Mouse (Mus musculus) embryonic facial prominence, embryonic 12.5 days (tissue): ENCODE measurements around the gene Specc1. TPM values are rescaled to one million over a fixed set of nuclear protein-coding genes. Genes with fewer than 3 reads are reported as not detected.
"Not testable (repeated sequence)": the region's sequence is repeated elsewhere in the genome, so short reads cannot be mapped to it uniquely, and the experiment has no call there.

Experiments used
- ATAC-seq: fragments of 200-750 bp; cut with Nextera tagmentation; 2 replicates; pipeline ENCODE4 v1.8.0; 2017; ENCODE audit not compliant: insufficient number of reproducible peaks, insufficient read depth, low FRiP score, low TSS enrichment
- H3K27ac ChIP-seq: fragments of 300-500 bp; sonication (generic); 2 replicates; pipeline ENCODE4 v1.5.1; 2016; ENCODE audit warnings: mild to moderate bottlenecking
- H3K27me3 ChIP-seq: fragments of 300-500 bp; sonication (generic); 2 replicates; pipeline ENCODE4 v1.6.1; 2016; ENCODE audit warnings: mild to moderate bottlenecking, moderate library complexity
- H3K36me3 ChIP-seq: fragments of 300-500 bp; sonication (generic); 2 replicates; pipeline ENCODE4 v1.6.1; 2016; ENCODE audit warnings: mild to moderate bottlenecking
- H3K4me1 ChIP-seq: fragments of 300-500 bp; sonication (generic); 2 replicates; pipeline ENCODE4 v1.6.1; 2016
- H3K4me2 ChIP-seq: fragments of 300-500 bp; sonication (generic); replicated peaks from 2 replicates; pipeline ENCODE4 v1.6.1; 2016; ENCODE audit warnings: mild to moderate bottlenecking, moderate library complexity
- H3K4me3 ChIP-seq: fragments of 300-500 bp; sonication (generic); 2 replicates; pipeline ENCODE4 v1.5.1; 2016; ENCODE audit warnings: mild to moderate bottlenecking
- H3K9ac ChIP-seq: fragments of 300-500 bp; sonication (generic); 2 replicates; pipeline ENCODE4 v1.6.1; 2016; ENCODE audit warnings: mild to moderate bottlenecking, moderate library complexity
- H3K9me3 ChIP-seq: fragments of 300-500 bp; sonication (generic); 2 replicates; pipeline ENCODE4 v1.6.1; 2016; ENCODE audit warnings: mild to moderate bottlenecking, moderate library complexity
- WGBS: fragments of 180-500 bp; shearing (Covaris S2); methylation state at CpG from one replicate; pipeline ENCODE4 v1.1.7; 2016; 5-methylcytosine and 5-hydroxymethylcytosine counted together
- polyA plus RNA-seq: library from polyadenylated mRNA; unstranded; fragments of >200 nt; fragmentation: Nextera tagmentation; extraction: Ambion mirVana; gene quantifications from 2 replicates; pipeline ENCODE4 v1.2.1, GENCODE M21; 2016

Gene Specc1
- polyA plus RNA-seq, 1 experiment from 2014 or later: 16.8 TPM

- Histone ChIP-seq H3K9me3 (no peaks in the 10 kb centered on the region), H3K27ac (no peak overlapping the region), H3K4me1 (no peaks in the 10 kb centered on the region), H3K4me3 (no peak overlapping the region), H3K27me3 (no peaks in the 10 kb centered on the region), H3K36me3 (no peaks in the 10 kb centered on the region), H3K9ac (no peak overlapping the region), H3K4me2 (no peak overlapping the region)
- 2% methylated on average over 3 of the region's 3 CpGs for WGBS
- ATAC-seq: no peak
Observed at GRCm38 (mm10) chr11:61949315-61949714, 7.2 kb upstream of the Specc1 start.

GRCm38 (mm10) chr11:61950632-61951031, 5.9 kb upstream of the Specc1 start:
- ATAC-seq: no peak
- H3K36me3 ChIP-seq: no peaks in the 10 kb centered on the region
- H3K27me3 ChIP-seq: no peaks in the 10 kb centered on the region
- H3K4me1 ChIP-seq: no peaks in the 10 kb centered on the region
- H3K9me3 ChIP-seq: no peaks in the 10 kb centered on the region
- H3K4me2 ChIP-seq: 0 out of 2 replicates have a peak overlapping the region, but pooled peaks have one; percentile 11
- no peak overlapping the region for H3K27ac ChIP-seq
- H3K4me3 ChIP-seq: no peak overlapping the region
- WGBS: 18% methylated on average over 10 of the region's 10 CpGs
- no peak overlapping the region for H3K9ac ChIP-seq

- ATAC-seq: no peak
- H3K4me2 ChIP-seq: no peak overlapping the region
- H3K9ac ChIP-seq: no peak overlapping the region
- 0 out of 2 replicates have a peak, but pooled peaks cover 2% of the 10 kb centered on the region for H3K4me1 ChIP-seq
- no peak overlapping the region for H3K27ac ChIP-seq
- H3K4me3 ChIP-seq: no peak overlapping the region
- H3K9me3 ChIP-seq: no peaks in the 10 kb centered on the region
- no peaks in the 10 kb centered on the region for H3K36me3 ChIP-seq
- 79% methylated on average over 6 of the region's 6 CpGs for WGBS
- peaks cover 18% of the 10 kb centered on the region for H3K27me3 ChIP-seq
Observed at GRCm38 (mm10) chr11:61955136-61955535, 1.4 kb upstream of the Specc1 start.

- H3K4me2 ChIP-seq: peak overlapping the region; percentile 99; the same call in 1 of the 2 replicates
- H3K27ac ChIP-seq: no peak overlapping the region
- peaks cover 18% of the 10 kb centered on the region for H3K27me3 ChIP-seq
- H3K4me3 ChIP-seq: no peak overlapping the region
- no peaks in the 10 kb centered on the region for H3K9me3 ChIP-seq
- ATAC-seq: no peak
- no peak overlapping the region for H3K9ac ChIP-seq
- 85% methylated on average over 6 of the region's 6 CpGs for WGBS
- 0 out of 2 replicates have a peak, but pooled peaks cover 2% of the 10 kb centered on the region for H3K4me1 ChIP-seq
- no peaks in the 10 kb centered on the region for H3K36me3 ChIP-seq
Observed at GRCm38 (mm10) chr11:61955951-61956350, 612 bp upstream of the Specc1 start.

GRCm38 (mm10) chr11:61957296-61957813, 792 bp downstream of the Specc1 start:
- Histone ChIP-seq H3K4me1 (0 out of 2 replicates have a peak, but pooled peaks cover 2% of the 10 kb centered on the region), H3K27me3 (peaks cover 18% of the 10 kb centered on the region), H3K4me2 (peak overlapping the region; percentile 99), H3K9me3 (no peaks in the 10 kb centered on the region), H3K36me3 (no peaks in the 10 kb centered on the region), H3K9ac (peak overlapping the region; percentile 52; the same call in 1 of the 2 replicates), H3K4me3 (peak overlapping the region; percentile 63), H3K27ac (no peak overlapping the region)
- ATAC-seq: no peak
- 5% methylated on average over 25 of the region's 25 CpGs for WGBS

- not testable (repeated sequence) for H3K9ac ChIP-seq, H3K27ac ChIP-seq, H3K4me3 ChIP-seq, H3K4me2 ChIP-seq, H3K36me3 ChIP-seq, ATAC-seq, H3K9me3 ChIP-seq, H3K4me1 ChIP-seq
- WGBS: 67% methylated on average over 6 of the region's 6 CpGs
- peaks cover 18% of the 10 kb centered on the region for H3K27me3 ChIP-seq
Observed at GRCm38 (mm10) chr11:61958706-61959105, 2.1 kb downstream of the Specc1 start.

- ATAC-seq: no peak
- peaks cover 18% of the 10 kb centered on the region for H3K27me3 ChIP-seq
- no peak overlapping the region for H3K9ac ChIP-seq
- no peak overlapping the region for H3K27ac ChIP-seq
- H3K4me3 ChIP-seq: no peak overlapping the region
- 0 out of 2 replicates have a peak, but pooled peaks cover 2% of the 10 kb centered on the region for H3K4me1 ChIP-seq
- no peaks in the 10 kb centered on the region for H3K9me3 ChIP-seq
- H3K36me3 ChIP-seq: no peaks in the 10 kb centered on the region
- WGBS: 75% methylated on average over 2 of the region's 2 CpGs
- H3K4me2 ChIP-seq: no peak overlapping the region
Observed at GRCm38 (mm10) chr11:61960096-61960495, 3.5 kb downstream of the Specc1 start.

GRCm38 (mm10) chr11:61962684-61963083, 6.1 kb downstream of the Specc1 start:
- ATAC-seq: no peak
- Histone ChIP-seq H3K9me3 (no peaks in the 10 kb centered on the region), H3K27ac (no peak overlapping the region), H3K4me1 (no peaks in the 10 kb centered on the region), H3K4me3 (no peak overlapping the region), H3K4me2 (no peak overlapping the region), H3K27me3 (peaks cover 11% of the 10 kb centered on the region), H3K36me3 (no peaks in the 10 kb centered on the region), H3K9ac (no peak overlapping the region)
- WGBS: 83% methylated on average over 6 of the region's 6 CpGs

GRCm38 (mm10) chr11:61963193-61963592, 6.6 kb downstream of the Specc1 start:
- Histone ChIP-seq H3K27ac (no peak overlapping the region), H3K9ac (no peak overlapping the region), H3K4me1 (no peaks in the 10 kb centered on the region), H3K9me3 (no peaks in the 10 kb centered on the region), H3K27me3 (peaks cover 6% of the 10 kb centered on the region), H3K36me3 (no peaks in the 10 kb centered on the region), H3K4me3 (no peak overlapping the region), H3K4me2 (no peak overlapping the region)
- 76% methylated on average over 3 of the region's 3 CpGs for WGBS
- ATAC-seq: no peak

- no peaks in the 10 kb centered on the region for H3K27me3 ChIP-seq
- no peak overlapping the region for H3K4me2 ChIP-seq
- no peak overlapping the region for H3K4me3 ChIP-seq
- no peaks in the 10 kb centered on the region for H3K9me3 ChIP-seq
- H3K36me3 ChIP-seq: no peaks in the 10 kb centered on the region
- H3K27ac ChIP-seq: no peak overlapping the region
- WGBS: 84% methylated on average over 5 of the region's 5 CpGs
- ATAC-seq: no peak
- H3K9ac ChIP-seq: no peak overlapping the region
- H3K4me1 ChIP-seq: no peaks in the 10 kb centered on the region
Observed at GRCm38 (mm10) chr11:61964611-61965010, 8.0 kb downstream of the Specc1 start.

- Histone ChIP-seq H3K4me2 (no peak overlapping the region), H3K36me3 (no peaks in the 10 kb centered on the region), H3K27ac (no peak overlapping the region), H3K4me3 (no peak overlapping the region), H3K27me3 (no peaks in the 10 kb centered on the region), H3K4me1 (peaks cover 8% of the 10 kb centered on the region), H3K9me3 (no peaks in the 10 kb centered on the region), H3K9ac (no peak overlapping the region)
- 87% methylated on average over 8 of the region's 8 CpGs for WGBS
- ATAC-seq: no peak
Observed at GRCm38 (mm10) chr11:61967034-61967433, 10.5 kb downstream of the Specc1 start.

GRCm38 (mm10) chr11:61968875-61969274, 12.3 kb downstream of the Specc1 start:
- WGBS: 92% methylated on average over 2 of the region's 2 CpGs
- Histone ChIP-seq H3K9ac (no peak overlapping the region), H3K36me3 (no peaks in the 10 kb centered on the region), H3K27ac (no peak overlapping the region), H3K9me3 (no peaks in the 10 kb centered on the region), H3K27me3 (no peaks in the 10 kb centered on the region), H3K4me2 (no peak overlapping the region), H3K4me1 (peaks cover 8% of the 10 kb centered on the region), H3K4me3 (no peak overlapping the region)
- no peak for ATAC-seq
